Mouse (Mus musculus) heart, adult 2 months (tissue): ENCODE measurements around the gene Dido1.

Experiments
- CTCF ChIP-seq: fragments of 200-600 bp; IDR thresholded peaks from 2 replicates; pipeline ENCODE4 v1.8.1; 2022; ENCODE audit warnings: antibody characterized with exemption, mild to moderate bottlenecking, moderate library complexity
- EP300 ChIP-seq: fragments of 200-500 bp; IDR thresholded peaks from 2 replicates; pipeline ENCODE4 v1.6.1; 2011; ENCODE audit warnings: low read depth, low read length, control low read depth; ENCODE audit not compliant: insufficient read depth
- POLR2A ChIP-seq: fragments of 200-500 bp; IDR thresholded peaks from 2 replicates; pipeline ENCODE4 v1.6.1; 2011; ENCODE audit warnings: mild to moderate bottlenecking, low read depth, low read length, control low read depth; ENCODE audit not compliant: insufficient read depth

GRCm38 (mm10) chr2:180731036-180731435 is 21.2 kb upstream of the Dido1 start:
- TF ChIP-seq POLR2A (no peak), CTCF (no peak), EP300 (no peak)
